Mouse (Mus musculus) 416B (cell line): ENCODE results near the gene Vmn2r46.
"Not testable (repeated sequence)": the region's sequence is repeated elsewhere in the genome, so short reads cannot be mapped to it uniquely, and the experiment has no call there.

Experiments
- DNase-seq: peaks from one replicate; pipeline ENCODE4 v3.0.0; 2011; ENCODE audit warnings: low read depth

The Vmn2r46 gene

GRCm38 (mm10) chr7:9770471-9770870, at the start of gene Vmn2r46:
TSS of gene Vmn2r46 (minus strand) at chr7:9770571.
- not testable (repeated sequence) for DNase-seq
